7 mouse cellular contexts compared by ENCODE assay signal in genomic region chr3:30514901-30515794, GRCm38 (mm10). TPM values are rescaled to one million over a fixed set of nuclear protein-coding genes. Genes with fewer than 3 reads are reported as not detected.
DNase-seq lines count a peak whose midpoint lies in the region; ATAC-seq lines count a peak whose summit lies in the region.

No protein-coding gene starts in this region.

- H3K4me3 ChIP-seq in hindbrain, embryonic 13.5 days = peak overlapping the region; percentile 37
- H3K4me3 ChIP-seq in limb, embryonic 15.5 days = peak overlapping the region; percentile 52
- peak overlapping the region; percentile 42 for H3K4me3 ChIP-seq in midbrain, embryonic 13.5 days (replicated peaks)

- ATAC-seq in hindbrain, embryonic 13.5 days (ENCODE audit: low FRiP score) = peak; percentile 83
- ATAC-seq in limb, embryonic 15.5 days (ENCODE audit: insufficient number of reproducible peaks, low FRiP score, low TSS enrichment, low read depth) = peak; percentile 89
- peak; percentile 95 for ATAC-seq in midbrain, embryonic 13.5 days

- DNase-seq in adrenal gland, adult (ENCODE audit: inconsistent age in 2 of 2, low spot score in 1 of 2) = peak; percentile 39 to 85
- peak; percentile 15 for DNase-seq in cerebellum, adult 9-11 months
- peak; percentile 25 to 59 for DNase-seq in gastrocnemius, adult 8-10 months (ENCODE audit: low spot score in 2 of 2)
- peak; percentile 72 for DNase-seq in urinary bladder, adult 2 months (ENCODE audit: low spot score)

- H3K36me3 ChIP-seq in hindbrain, embryonic 13.5 days = no peaks in the 10 kb centered on the region
- no peaks in the 10 kb centered on the region for H3K36me3 ChIP-seq in limb, embryonic 15.5 days
- H3K36me3 ChIP-seq in midbrain, embryonic 13.5 days = no peaks in the 10 kb centered on the region

- peaks cover 28% of the 10 kb centered on the region for H3K4me1 ChIP-seq in hindbrain, embryonic 13.5 days (replicated peaks)
- H3K4me1 ChIP-seq in limb, embryonic 15.5 days = peaks cover 33% of the 10 kb centered on the region
- H3K4me1 ChIP-seq in midbrain, embryonic 13.5 days (replicated peaks) = peaks cover 25% of the 10 kb centered on the region

- H3K9me3 ChIP-seq in hindbrain, embryonic 13.5 days = no peaks in the 10 kb centered on the region
- H3K9me3 ChIP-seq in limb, embryonic 15.5 days = no peaks in the 10 kb centered on the region
- H3K9me3 ChIP-seq in midbrain, embryonic 13.5 days = no peaks in the 10 kb centered on the region

- under 1% methylated on average over 62 of the region's 62 CpGs for WGBS in hindbrain, embryonic 13.5 days
- WGBS in limb, embryonic 15.5 days = under 1% methylated on average over 62 of the region's 62 CpGs
- 1% methylated on average over 62 of the region's 62 CpGs for WGBS in midbrain, embryonic 13.5 days

- peak overlapping the region; percentile 60 for H3K9ac ChIP-seq in hindbrain, embryonic 13.5 days
- peak overlapping the region; percentile 45 for H3K9ac ChIP-seq in limb, embryonic 15.5 days
- H3K9ac ChIP-seq in midbrain, embryonic 13.5 days (replicated peaks) = 0 out of 2 replicates have a peak overlapping the region, but pooled peaks have one; percentile 15

- no peak overlapping the region for H3K27ac ChIP-seq in hindbrain, embryonic 13.5 days
- peak overlapping the region; percentile 91 for H3K27ac ChIP-seq in limb, embryonic 15.5 days
- H3K27ac ChIP-seq in midbrain, embryonic 13.5 days = no peak overlapping the region

- peak overlapping the region; percentile 58 for H3K4me2 ChIP-seq in hindbrain, embryonic 13.5 days
- peak overlapping the region; percentile 81 for H3K4me2 ChIP-seq in limb, embryonic 15.5 days
- peak overlapping the region; percentile 76 for H3K4me2 ChIP-seq in midbrain, embryonic 13.5 days (replicated peaks)

- peaks cover 80% of the 10 kb centered on the region for H3K27me3 ChIP-seq in hindbrain, embryonic 13.5 days
- H3K27me3 ChIP-seq in limb, embryonic 15.5 days = peaks cover 25% of the 10 kb centered on the region
- peaks cover 61% of the 10 kb centered on the region for H3K27me3 ChIP-seq in midbrain, embryonic 13.5 days

RNA-seq across cellular contexts. Expression of gene Mecom, which starts 32.7 kb away (rescaled TPM):
- 1 to 10 TPM; 4.8 to 9.5 (median 6.8) TPM for total RNA-seq in gastrocnemius, adult 8-10 months (2022)
- 12.3 and 18.4 TPM in 2 replicates for polyA plus RNA-seq in hindbrain, embryonic 13.5 days (2015; fragmentation: Nextera tagmentation; extraction: Ambion mirVana)
- 37.7 and 38.4 TPM in 2 replicates for polyA plus RNA-seq in limb, embryonic 15.5 days (2015; fragmentation: Nextera tagmentation; extraction: Ambion mirVana)
- polyA plus RNA-seq in midbrain, embryonic 13.5 days (2015; fragmentation: Nextera tagmentation; extraction: Ambion mirVana) = 11.1 and 13.4 TPM in 2 replicates
- 48.8 and 53.3 TPM in 2 replicates for polyA plus RNA-seq in urinary bladder, adult 2 months (2012; rRNA removed)

Comparison
In these comparisons a context has a peak if more than half of its experiments do, and no peak if none do; other contexts are left out.
1. DNase-seq: peak in every context shown above with its lines; median percentile 72 in urinary bladder, adult 2 months; 62 in adrenal gland, adult; 42 in gastrocnemius, adult 8-10 months; 15 in cerebellum, adult 9-11 months.